Mouse (Mus musculus): ENCODE measurements around the gene Olfr933.

The Olfr933 gene

GRCm38 (mm10) chr9:38972013-38972412, at the start of gene Olfr933:
Gene Olfr933 (plus strand): TSS chr9:38972313.
- DNase-seq (ENCODE audit: extremely low spot score) = no peak

- no peak for DNase-seq (ENCODE audit: extremely low spot score)
Measured at GRCm38 (mm10) chr9:38929509-38929908, 42.6 kb upstream of the Olfr933 start, which contains the start of gene Olfr930. Gene Olfr930 (plus strand): TSS chr9:38929809.

GRCm38 (mm10) chr9:38953401-38954123, 18.6 kb upstream of the Olfr933 start:
- DNase-seq (ENCODE audit: extremely low spot score) = no peak

- no peak for DNase-seq (ENCODE audit: extremely low spot score)
Measured at GRCm38 (mm10) chr9:38954124-38954416, 18.0 kb upstream of the Olfr933 start.

- no peak for DNase-seq (ENCODE audit: extremely low spot score)
Measured at GRCm38 (mm10) chr9:38988215-38988614, 16.1 kb downstream of the Olfr933 start, which contains the start of gene Olfr934. Gene Olfr934 (minus strand): TSS chr9:38988315.

GRCm38 (mm10) chr9:38999583-38999982, 27.5 kb downstream of the Olfr933 start, which contains the start of gene Olfr935:
Gene Olfr935 (minus strand): TSS chr9:38999683.
- DNase-seq (ENCODE audit: extremely low spot score) = no peak

- DNase-seq (ENCODE audit: extremely low spot score) = no peak
Measured at GRCm38 (mm10) chr9:39023277-39023676, 51.2 kb downstream of the Olfr933 start, which contains the start of gene Olfr146. Gene Olfr146 (minus strand): TSS chr9:39023377.
